Mouse (Mus musculus): ENCODE measurements at regions not wholly inside any gene's neighbourhood (a gene's known extent, or its start where the extent isn't known, plus 50 kb on each side); places are given as distances from the start of the nearest gene placed in this dataset.

- no peak for DNase-seq
- intact Hi-C loops (cut with DNase I): no loop called here
Measured at GRCm38 (mm10) chr16:30765591-30765990, 166.1 kb downstream of the Fam43a start.

- intact Hi-C loops (cut with DNase I): no loop called here
- no peak for DNase-seq
Measured at GRCm38 (mm10) chr16:30769007-30769442, 169.5 kb downstream of the Fam43a start.

- no peak for DNase-seq
- intact Hi-C loops (cut with DNase I): no loop called here
Measured at GRCm38 (mm10) chr16:30769467-30769866, 169.9 kb downstream of the Fam43a start.

- intact Hi-C loops (cut with DNase I): no loop called here
- DNase-seq: peak in 1 of 2 experiments; percentile 27
Measured at GRCm38 (mm10) chr16:30772802-30773201, 173.3 kb downstream of the Fam43a start.

GRCm38 (mm10) chr16:30774951-30775661, 175.6 kb downstream of the Fam43a start:
- intact Hi-C loops (cut with DNase I): no loop called here
- no peak for DNase-seq

GRCm38 (mm10) chr16:30775740-30776700, 176.5 kb downstream of the Fam43a start:
- intact Hi-C loops (cut with DNase I): no loop called here
- DNase-seq: peak in 1 of 2 experiments; percentile 42

GRCm38 (mm10) chr16:30777416-30777815, 177.9 kb downstream of the Fam43a start:
- intact Hi-C loops (cut with DNase I): no loop called here

GRCm38 (mm10) chr16:30778078-30778477, 178.6 kb downstream of the Fam43a start:
- intact Hi-C loops (cut with DNase I): no loop called here
- DNase-seq: peak in 1 of 2 experiments; percentile 1

More at GRCm38 (mm10) chr16:30777416-30777815, 177.9 kb downstream of the Fam43a start:
- no peak for DNase-seq

- peak in 1 of 2 experiments; percentile 3 for DNase-seq
- intact Hi-C loops (cut with DNase I): no loop called here
Measured at GRCm38 (mm10) chr16:30778945-30779344, 179.4 kb downstream of the Fam43a start.

- intact Hi-C loops (cut with DNase I): no loop called here
- DNase-seq: no peak
Measured at GRCm38 (mm10) chr16:30784261-30784660, 184.7 kb downstream of the Fam43a start.

- intact Hi-C loops (cut with DNase I): no loop called here
Measured at GRCm38 (mm10) chr16:30784949-30785348, 185.4 kb downstream of the Fam43a start.

GRCm38 (mm10) chr16:30786060-30786459, 186.5 kb downstream of the Fam43a start:
- intact Hi-C loops (cut with DNase I): no loop called here

More at GRCm38 (mm10) chr16:30784949-30785348, 185.4 kb downstream of the Fam43a start:
- DNase-seq: no peak

GRCm38 (mm10) chr16:30787351-30787750, 187.8 kb downstream of the Fam43a start:
- DNase-seq: no peak
- intact Hi-C loops (cut with DNase I): no loop called here

More at GRCm38 (mm10) chr16:30786060-30786459, 186.5 kb downstream of the Fam43a start:
- no peak for DNase-seq

- intact Hi-C loops (cut with DNase I): no loop called here
- no peak for DNase-seq
Measured at GRCm38 (mm10) chr16:30788321-30788781, 188.8 kb downstream of the Fam43a start.

GRCm38 (mm10) chr16:30788944-30789781, 189.6 kb downstream of the Fam43a start:
- no peak for DNase-seq
- intact Hi-C loops (cut with DNase I): no loop called here

- intact Hi-C loops (cut with DNase I): no loop called here
- peak in 1 of 2 experiments; percentile 53 for DNase-seq
Measured at GRCm38 (mm10) chr16:30790036-30790435, 190.5 kb downstream of the Fam43a start.

- peak in 1 of 2 experiments; percentile 25 for DNase-seq
- intact Hi-C loops (cut with DNase I): no loop called here
Measured at GRCm38 (mm10) chr16:30790551-30791001, 191.1 kb downstream of the Fam43a start.

GRCm38 (mm10) chr16:30791048-30791855, 191.7 kb downstream of the Fam43a start:
- intact Hi-C loops (cut with DNase I): no loop called here
- DNase-seq: no peak

- intact Hi-C loops (cut with DNase I): no loop called here
- no peak for DNase-seq
Measured at GRCm38 (mm10) chr16:30792738-30793377, 193.3 kb downstream of the Fam43a start.

Measured in gastrocnemius, postnatal 36 days (tissue).